Mouse (Mus musculus) forebrain, embryonic 11.5 days (tissue): ENCODE results near the gene Cenpm. TPM values are rescaled to one million over a fixed set of nuclear protein-coding genes. Genes with fewer than 3 reads are reported as not detected.

ENCODE experiments used
- ATAC-seq: fragments of 200-750 bp; cut with Nextera tagmentation; replicated peaks from 2 replicates; pipeline ENCODE4 v1.8.0; 2017; ENCODE audit warnings: moderate TSS enrichment; ENCODE audit not compliant: low FRiP score
- DNase-seq: peaks from one replicate; pipeline ENCODE4 v3.0.0-alpha.2; 2017; ENCODE audit warnings: low spot score
- H3K27ac ChIP-seq: fragments of 300-500 bp; sonication (generic); 2 replicates; pipeline ENCODE4 v1.5.1; 2014; ENCODE audit warnings: low read depth, low read length
- H3K27me3 ChIP-seq: fragments of 300-500 bp; sonication (generic); 2 replicates; pipeline ENCODE4 v1.6.1; 2014; ENCODE audit warnings: mild to moderate bottlenecking, low read length, mixed read lengths; ENCODE audit not compliant: control insufficient read depth, insufficient read depth
- H3K36me3 ChIP-seq: fragments of 300-500 bp; sonication (generic); 2 replicates; pipeline ENCODE4 v1.6.1; 2014; ENCODE audit warnings: mild to moderate bottlenecking, low read length, moderate library complexity, mixed read lengths; ENCODE audit not compliant: control insufficient read depth, insufficient read depth
- H3K4me1 ChIP-seq: fragments of 300-500 bp; sonication (generic); replicated peaks from 2 replicates; pipeline ENCODE4 v1.6.1; 2014; ENCODE audit warnings: low read length, mixed read lengths; ENCODE audit not compliant: control insufficient read depth, insufficient read depth
- H3K4me2 ChIP-seq: fragments of 300-500 bp; sonication (generic); 2 replicates; pipeline ENCODE4 v1.6.1; 2014; ENCODE audit warnings: low read depth, mild to moderate bottlenecking, low read length, moderate library complexity, mixed read lengths; ENCODE audit not compliant: severe bottlenecking
- H3K4me3 ChIP-seq: fragments of 300-500 bp; sonication (generic); 2 replicates; pipeline ENCODE4 v1.5.1; 2014; ENCODE audit warnings: low read depth, low read length
- H3K9ac ChIP-seq: fragments of 300-500 bp; sonication (generic); 2 replicates; pipeline ENCODE4 v1.6.1; 2014; ENCODE audit warnings: low read length
- H3K9me3 ChIP-seq: fragments of 300-500 bp; sonication (generic); 2 replicates; pipeline ENCODE4 v1.6.1; 2016; ENCODE audit warnings: low read length, mixed read lengths; ENCODE audit not compliant: control insufficient read depth
- WGBS: fragments of 180-500 bp; shearing (Covaris S2); extraction: QIAGEN DNeasy Blood & Tissue Kit; methylation state at CpG from one replicate; pipeline ENCODE4 v1.1.7; 2014; 5-methylcytosine and 5-hydroxymethylcytosine counted together
- polyA plus RNA-seq: library from polyadenylated mRNA; unstranded; fragments of >200 nt; fragmentation: Nextera tagmentation; extraction: Ambion mirVana; gene quantifications from 2 replicates; pipeline ENCODE4 v1.2.1, GENCODE M21; 2014

The Cenpm gene
- polyA plus RNA-seq, 1 experiment from 2014 or later, result 91.6 TPM

DNA sequence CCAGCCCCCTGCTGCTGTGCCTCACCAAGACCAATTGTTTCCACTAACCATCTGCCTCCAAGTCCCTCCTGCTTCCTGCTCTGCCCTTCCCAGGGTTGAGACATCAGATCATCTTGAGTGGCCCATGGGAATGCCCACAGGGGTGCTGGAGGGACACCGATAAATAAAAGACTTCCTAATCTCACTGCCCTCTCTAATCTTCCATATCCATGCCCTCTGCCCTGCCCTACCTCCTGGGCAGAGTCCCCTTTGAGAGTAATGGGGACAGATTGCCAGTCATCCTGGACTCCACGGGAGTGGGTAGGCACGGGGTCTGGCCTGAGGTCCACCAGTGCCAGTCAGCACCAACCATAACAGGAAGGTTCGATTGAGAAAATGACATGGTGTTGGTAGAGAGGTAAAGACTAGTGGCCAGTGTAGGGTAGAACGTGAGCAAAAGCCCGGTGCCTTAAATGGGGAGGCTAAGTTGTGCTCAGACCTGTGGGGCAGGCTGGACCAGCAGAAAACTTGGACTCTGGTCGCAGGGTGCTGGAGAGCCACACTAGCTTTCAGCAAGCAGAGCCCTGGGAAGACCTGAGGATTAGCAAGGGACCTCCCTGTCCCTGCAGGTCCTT is 19.8 kb downstream of the Cenpm start:
- 38% methylated on average over 7 of the region's 7 CpGs for WGBS

DNA sequence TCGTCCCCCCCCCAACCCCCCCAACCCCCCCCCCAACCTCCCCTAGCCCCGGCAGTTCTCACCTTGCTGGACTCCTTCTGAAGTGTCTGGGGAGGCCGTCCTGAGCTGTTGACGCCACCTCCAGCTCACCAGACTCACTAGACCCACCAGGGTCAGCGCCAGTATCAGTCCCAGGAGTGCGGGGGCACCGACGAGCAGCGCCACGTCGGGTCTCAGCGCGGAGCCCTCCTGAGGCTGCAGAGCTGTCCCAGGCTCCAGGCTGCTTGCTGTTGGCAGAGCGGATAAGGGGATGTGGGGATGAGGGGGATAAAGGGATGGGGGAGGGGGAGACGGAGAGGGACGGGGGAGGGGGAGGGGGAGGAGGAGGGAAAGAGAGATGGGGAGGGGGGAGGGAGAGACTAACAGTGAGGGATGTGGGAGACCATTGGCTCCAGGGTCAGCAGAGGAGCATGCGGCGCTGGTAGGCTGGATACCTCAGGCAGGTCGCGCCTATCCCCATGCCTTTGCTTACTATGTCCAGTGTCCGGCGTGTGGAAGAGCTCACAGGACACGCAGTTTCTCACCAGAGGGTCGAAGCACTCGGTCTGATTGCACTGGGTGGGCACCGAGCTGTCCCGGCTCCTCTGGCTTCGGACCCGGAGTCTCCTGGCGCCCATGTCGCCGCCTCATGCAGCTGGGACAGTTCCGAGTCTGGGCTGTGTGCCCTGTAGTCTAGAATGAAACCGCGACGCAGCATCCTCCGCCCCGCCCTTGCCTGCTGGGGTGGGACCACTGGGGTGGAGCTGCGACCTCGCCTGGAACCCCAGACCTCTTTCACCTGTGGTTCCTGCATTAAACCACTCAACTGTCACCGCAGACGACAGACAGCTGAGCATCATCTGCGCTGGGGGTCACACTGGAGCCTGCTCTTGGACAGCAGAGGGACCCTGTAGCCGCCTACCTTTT is 20.6 kb downstream of the Cenpm start, which contains the start of gene Tnfrsf13c:
Gene Tnfrsf13c (minus strand): TSS at position 713 of the 945 bp plus-strand sequence.
- Histone ChIP-seq H3K9me3 (no peaks in the 10 kb centered on the region), H3K4me2 (peak within 1 kb of the TSS; percentile 68), H3K27me3 (peaks cover 12% of the 10 kb centered on the region), H3K36me3 (no peaks in the 10 kb centered on the region), H3K27ac (no peak within 1 kb of the TSS), H3K4me1 (peaks cover 5% of the 10 kb centered on the region), H3K4me3 (peak within 1 kb of the TSS; percentile 31), H3K9ac (no peak within 1 kb of the TSS)
- ATAC-seq (no peak), DNase-seq (no peak)
- WGBS, result 1% methylated on average over 40 of the region's 44 CpGs

More for the DNA sequence above, 19.8 kb downstream of the Cenpm start:
- ATAC-seq (no peak), DNase-seq (no peak)
- no peaks in the 10 kb centered on the region for H3K9me3 ChIP-seq
- no peak overlapping the region for H3K9ac ChIP-seq
- peaks cover 12% of the 10 kb centered on the region for H3K27me3 ChIP-seq
- no peak overlapping the region for H3K27ac ChIP-seq
- H3K4me1 ChIP-seq, result peaks cover 5% of the 10 kb centered on the region
- no peak overlapping the region for H3K4me3 ChIP-seq
- H3K4me2 ChIP-seq, result peak overlapping the region; percentile 68; the same call in 1 of the 2 replicates
- no peaks in the 10 kb centered on the region for H3K36me3 ChIP-seq

DNA sequence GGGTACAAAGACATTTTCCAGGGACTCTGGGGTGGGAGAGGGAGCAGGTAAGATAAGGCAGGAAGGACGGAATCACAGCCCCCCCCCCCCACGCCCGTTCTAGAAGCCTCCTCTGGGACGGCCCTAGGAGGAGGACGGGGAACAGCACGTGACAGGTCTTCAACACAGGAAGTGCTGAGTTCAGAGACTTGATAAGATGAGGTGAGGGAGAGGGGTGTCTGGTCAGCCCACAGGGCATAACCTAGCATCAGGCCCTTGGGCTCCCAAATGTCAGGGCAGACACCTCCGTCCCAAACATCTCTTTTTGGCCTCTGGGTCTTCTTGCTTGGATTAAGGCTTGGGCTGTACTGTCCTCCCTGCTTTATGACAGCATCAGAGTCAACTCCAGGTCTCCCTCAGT is 21.3 kb downstream of the Cenpm start:
- H3K27ac ChIP-seq, result no peak overlapping the region
- ATAC-seq, result no peak
- H3K4me1 ChIP-seq, result peaks cover 5% of the 10 kb centered on the region
- no peak overlapping the region for H3K4me2 ChIP-seq
- peaks cover 12% of the 10 kb centered on the region for H3K27me3 ChIP-seq
- no peaks in the 10 kb centered on the region for H3K9me3 ChIP-seq
- H3K36me3 ChIP-seq, result no peaks in the 10 kb centered on the region
- no peak overlapping the region for H3K4me3 ChIP-seq
- DNase-seq, result no peak
- H3K9ac ChIP-seq, result no peak overlapping the region
- 54% methylated on average over 7 of the region's 7 CpGs for WGBS

DNA sequence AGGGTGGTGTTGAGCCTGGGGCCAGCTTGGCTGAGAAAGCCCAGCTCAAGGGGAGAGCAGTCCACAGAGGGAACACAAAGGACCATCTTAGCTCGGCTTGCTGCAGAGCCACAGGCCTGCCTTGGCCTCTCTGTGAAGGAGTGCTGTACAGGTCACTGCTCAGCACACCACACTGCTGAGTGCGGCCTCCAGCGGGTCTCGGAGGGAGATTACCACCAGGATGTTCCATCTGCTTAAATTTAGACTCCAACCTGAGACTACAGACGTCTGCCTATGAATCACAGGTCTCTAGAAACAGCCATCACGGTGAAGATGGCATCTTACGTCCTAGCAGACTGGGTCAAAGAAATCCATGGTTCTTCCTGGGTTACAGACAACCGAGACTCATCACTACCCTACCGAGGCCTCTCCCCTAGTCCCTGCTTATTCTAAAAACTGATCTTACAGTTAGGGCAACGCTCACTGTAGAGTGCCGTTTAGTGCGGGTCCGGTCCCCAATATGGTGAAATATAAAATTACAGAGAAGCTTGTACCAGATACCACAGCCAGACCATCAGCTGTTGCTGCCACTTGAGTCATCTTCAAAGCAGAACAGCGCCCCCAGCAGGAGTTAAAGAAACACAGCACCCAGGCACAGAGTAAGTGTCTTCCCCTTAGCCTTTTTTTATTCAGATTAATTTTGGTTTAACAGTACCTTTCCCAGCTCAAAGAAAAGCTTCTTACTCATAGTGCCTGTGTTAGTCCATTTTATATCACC is 23.3 kb downstream of the Cenpm start:
- ATAC-seq (no peak), DNase-seq (no peak)
- Histone ChIP-seq H3K4me3 (no peak overlapping the region), H3K36me3 (no peaks in the 10 kb centered on the region), H3K27me3 (peaks cover 16% of the 10 kb centered on the region), H3K27ac (no peak overlapping the region), H3K4me1 (peaks cover 6% of the 10 kb centered on the region), H3K9me3 (no peaks in the 10 kb centered on the region), H3K4me2 (no peak overlapping the region), H3K9ac (0 out of 2 replicates have a peak overlapping the region, but pooled peaks have one; percentile 4)
- WGBS, result 64% methylated on average over 14 of the region's 14 CpGs

DNA sequence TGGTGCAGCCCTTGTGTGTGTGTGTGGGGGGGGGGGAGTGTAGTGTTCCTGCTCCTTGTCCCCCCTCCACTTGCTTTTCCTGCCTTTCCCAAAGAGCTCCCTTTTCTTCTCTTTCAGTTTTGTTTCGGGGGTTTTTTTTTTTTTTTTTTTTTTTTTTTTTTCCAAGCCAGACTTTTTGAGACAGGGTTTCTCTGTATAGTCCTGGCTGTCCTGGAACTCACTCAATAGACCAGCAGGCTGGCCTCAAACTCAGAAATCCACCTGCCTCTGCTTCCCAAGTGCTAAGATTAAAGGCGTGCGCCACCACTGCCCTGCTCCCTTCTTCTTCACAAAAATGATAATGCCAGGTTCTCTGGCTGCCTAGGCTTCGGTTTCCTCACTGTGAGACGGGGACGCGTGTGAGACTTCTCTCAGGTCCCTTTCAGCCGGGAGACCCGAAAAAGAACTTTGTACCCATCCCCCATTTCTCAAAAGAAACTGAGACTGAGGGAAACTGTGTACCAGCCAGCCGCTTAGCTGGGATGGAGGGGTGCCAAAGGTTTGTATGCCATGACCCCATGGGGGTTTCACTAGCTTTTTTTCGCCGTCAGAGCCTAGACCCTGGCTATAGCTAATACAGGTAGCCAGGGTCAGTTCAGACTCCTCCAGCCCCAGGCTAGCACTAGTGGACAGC is 24.4 kb downstream of the Cenpm start:
- H3K4me1 ChIP-seq, result peaks cover 9% of the 10 kb centered on the region
- no peak for ATAC-seq
- H3K27ac ChIP-seq, result no peak overlapping the region
- H3K27me3 ChIP-seq, result peaks cover 27% of the 10 kb centered on the region
- H3K4me3 ChIP-seq, result no peak overlapping the region
- H3K9ac ChIP-seq, result no peak overlapping the region
- H3K9me3 ChIP-seq, result no peaks in the 10 kb centered on the region
- no peak for DNase-seq
- H3K4me2 ChIP-seq, result no peak overlapping the region
- WGBS, result 61% methylated on average over 12 of the region's 12 CpGs
- H3K36me3 ChIP-seq, result no peaks in the 10 kb centered on the region

DNA sequence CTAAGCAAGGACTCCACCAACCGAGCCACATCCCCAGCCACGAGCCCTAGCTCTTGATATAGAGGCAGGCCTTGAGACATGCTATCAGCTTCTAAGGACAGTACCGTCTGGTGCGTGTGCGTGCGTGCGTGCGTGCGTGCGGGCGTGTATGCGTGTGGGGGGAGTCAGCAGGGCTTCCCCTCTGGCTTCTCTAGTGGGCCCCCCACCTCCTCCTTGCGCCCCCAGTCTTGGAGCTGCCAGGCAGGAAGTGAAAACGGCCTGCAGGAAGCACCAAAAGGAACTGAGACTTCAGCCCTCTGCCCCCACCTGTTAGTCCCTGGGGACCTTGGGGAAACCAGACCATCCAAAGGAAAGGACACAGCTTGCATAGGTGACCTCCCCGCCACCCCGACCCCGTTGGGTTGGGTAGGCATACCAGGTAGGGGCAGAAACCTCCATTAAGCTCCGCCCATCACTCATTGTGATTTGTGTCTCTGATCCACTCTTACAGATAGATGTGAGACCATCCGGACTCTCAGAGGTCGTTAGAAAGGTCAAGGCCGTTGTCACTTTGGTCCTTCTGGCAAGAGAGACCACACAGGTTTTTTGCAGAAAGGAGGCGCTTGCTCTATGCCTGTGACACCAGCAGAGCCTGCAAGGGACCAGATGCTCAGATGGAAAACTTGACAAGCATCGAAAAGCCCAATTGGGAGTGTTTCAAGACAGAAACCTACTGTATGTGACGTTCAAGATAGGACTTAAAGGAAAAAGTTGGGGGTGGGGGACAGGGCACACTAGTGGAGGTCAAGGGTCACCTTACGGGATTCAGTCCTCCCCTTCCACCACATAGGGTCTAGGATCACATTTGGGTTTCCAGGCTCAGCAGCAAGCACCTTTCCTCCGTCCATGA is 25.5 kb downstream of the Cenpm start:
- Histone ChIP-seq H3K27me3 (peaks cover 24% of the 10 kb centered on the region), H3K36me3 (no peaks in the 10 kb centered on the region), H3K4me1 (peaks cover 5% of the 10 kb centered on the region), H3K4me2 (no peak overlapping the region), H3K4me3 (no peak overlapping the region), H3K9ac (no peak overlapping the region), H3K9me3 (no peaks in the 10 kb centered on the region), H3K27ac (no peak overlapping the region)
- ATAC-seq, result no peak
- 85% methylated on average over 26 of the region's 26 CpGs for WGBS
- DNase-seq, result no peak

DNA sequence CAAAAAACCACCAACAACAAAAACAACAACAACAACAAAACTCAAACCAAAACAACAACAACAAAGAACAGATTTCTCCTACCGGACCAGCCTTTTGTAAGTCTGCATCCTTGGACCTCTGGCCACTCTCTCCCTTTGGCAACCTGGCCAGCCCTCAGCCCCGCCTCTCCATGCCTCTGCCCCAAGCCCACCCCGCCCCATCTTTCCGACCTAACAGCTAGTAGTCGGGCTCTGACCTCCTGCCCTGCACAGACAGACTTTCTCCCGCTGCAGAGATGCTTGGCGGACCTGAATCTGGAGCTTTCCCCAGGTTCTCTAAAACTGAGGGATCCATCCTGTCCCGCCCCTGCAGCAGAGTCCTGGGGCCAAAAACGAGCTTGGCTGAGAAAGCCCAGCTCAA is 26.6 kb downstream of the Cenpm start:
- Histone ChIP-seq H3K4me2 (no peak overlapping the region), H3K4me1 (peaks cover 6% of the 10 kb centered on the region; the same call in 1 of the 2 replicates), H3K27me3 (peaks cover 31% of the 10 kb centered on the region), H3K27ac (no peak overlapping the region), H3K4me3 (no peak overlapping the region), H3K9ac (no peak overlapping the region), H3K36me3 (no peaks in the 10 kb centered on the region), H3K9me3 (no peaks in the 10 kb centered on the region)
- WGBS, result 28% methylated on average over 9 of the region's 9 CpGs
- DNase-seq, result no peak
- ATAC-seq, result no peak
